Mouse (Mus musculus): ENCODE measurements at regions not wholly inside any gene's neighbourhood (a gene's known extent, or its start where the extent isn't known, plus 50 kb on each side); places are given as distances from the start of the nearest gene placed in this dataset.

GRCm38 (mm10) chr8:56700580-56701145 lies 149.8 kb downstream of the Fbxo8 start:
- TF ChIP-seq GATA1 (IDR thresholded peaks at IDR 0.05; ENCODE audit: low read length), result no peak
- no peak for TF ChIP-seq TAL1 (IDR thresholded peaks at IDR 0.05; ENCODE audit: low read length)

Measured in erythroblast, embryonic 14.5 days (primary cell).